Mouse (Mus musculus): ENCODE measurements around the gene Gm26602.

Gene Gm26602

GRCm38 (mm10) chr10:79918231-79919078 lies 7.8 kb downstream of the Gm26602 start:
- DNase-seq: no peak

- DNase-seq: no peak
These were observed 8.7 kb downstream of the Gm26602 start for GRCm38 (mm10) chr10:79919251-79919849.

- no peak for DNase-seq
These were observed 9.6 kb downstream of the Gm26602 start for GRCm38 (mm10) chr10:79920056-79920890.

- no peak for DNase-seq
These were observed 10.4 kb downstream of the Gm26602 start, which contains the start of gene R3hdm4 for GRCm38 (mm10) chr10:79920958-79921535. R3hdm4 (minus strand) TSS chr10:79921208.

- no peak for DNase-seq
These were observed 10.9 kb downstream of the Gm26602 start for GRCm38 (mm10) chr10:79921572-79921971.

GRCm38 (mm10) chr10:79924998-79925784 lies 14.5 kb downstream of the Gm26602 start:
- DNase-seq: peak; percentile 94

GRCm38 (mm10) chr10:79925785-79926490 lies 15.3 kb downstream of the Gm26602 start:
- no peak for DNase-seq

GRCm38 (mm10) chr10:79926491-79927323 lies 16.1 kb downstream of the Gm26602 start, which contains the start of gene Arid3a:
Arid3a (plus strand) TSS chr10:79927043.
- peak; percentile 94 for DNase-seq

GRCm38 (mm10) chr10:79927324-79928029 lies 16.8 kb downstream of the Gm26602 start:
- DNase-seq: peak; percentile 79

- peak; percentile 68 for DNase-seq
These were observed 17.5 kb downstream of the Gm26602 start for GRCm38 (mm10) chr10:79928030-79928694.

- no peak for DNase-seq
These were observed 18.4 kb downstream of the Gm26602 start for GRCm38 (mm10) chr10:79928907-79929701.

GRCm38 (mm10) chr10:79929967-79930825 lies 19.5 kb downstream of the Gm26602 start:
- no peak for DNase-seq

GRCm38 (mm10) chr10:79930826-79931186 lies 20.1 kb downstream of the Gm26602 start:
- no peak for DNase-seq

GRCm38 (mm10) chr10:79931797-79932196 lies 21.1 kb downstream of the Gm26602 start:
- DNase-seq: no peak

GRCm38 (mm10) chr10:79932736-79933135 lies 22.1 kb downstream of the Gm26602 start:
- peak; percentile 84 for DNase-seq

- DNase-seq: no peak
These were observed 22.6 kb downstream of the Gm26602 start for GRCm38 (mm10) chr10:79933145-79933679.

GRCm38 (mm10) chr10:79933861-79934260 lies 23.2 kb downstream of the Gm26602 start:
- no peak for DNase-seq
